Mouse (Mus musculus) frontal cortex, adult 2 months (tissue): Measurements from ENCODE around the gene Kctd21. TPM values are rescaled to one million over a fixed set of nuclear protein-coding genes. Genes with fewer than 3 reads are reported as not detected.

ENCODE experiments used
- DNase-seq, 2 experiments: peaks; one replicate each; pipeline ENCODE4 v3.0.0; 2022; ENCODE audit warnings: low spot score in 1 of 2; ENCODE audit errors: extremely low spot score in 1 of 2
- polyA plus RNA-seq: library from polyadenylated mRNA; depleted of rRNA; stranded (reverse); fragments of >200 nt; gene quantifications from 2 replicates; pipeline ENCODE4 v1.2.3, GENCODE M21; 2012; rRNA removed

Gene Kctd21
- polyA plus RNA-seq, 1 experiment = 13.5 TPM

DNA sequence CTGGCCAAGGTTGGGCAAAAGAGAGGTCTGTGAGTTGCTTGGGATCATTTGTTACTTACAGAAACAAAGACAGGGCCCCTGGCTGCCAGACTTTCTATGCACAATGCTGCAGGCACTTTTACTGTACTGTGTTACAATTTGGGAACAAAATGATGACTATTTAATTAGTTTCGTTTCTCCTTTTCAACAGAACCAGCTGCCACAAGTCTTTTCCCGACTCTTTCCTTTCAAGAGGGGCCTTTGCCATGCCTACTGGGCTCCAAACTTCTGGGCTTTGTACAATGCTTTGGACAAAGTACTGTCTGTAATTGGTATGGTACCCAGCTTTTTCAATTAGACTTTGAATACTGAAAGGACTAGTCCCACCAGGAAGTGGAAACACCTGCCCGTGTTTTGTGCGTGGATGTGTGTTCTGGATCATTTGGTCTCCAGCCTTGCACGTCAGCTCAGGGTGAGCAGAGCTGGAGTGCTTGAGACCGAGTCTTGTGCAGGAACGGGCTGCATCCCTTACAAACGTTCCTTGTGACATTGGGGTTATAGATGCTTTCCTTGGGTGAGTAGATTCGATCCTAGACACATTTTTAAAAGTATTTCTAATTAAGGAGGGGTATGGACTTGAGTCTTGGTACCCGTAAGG is 51.5 kb downstream of the Kctd21 start:
- no peak for DNase-seq

DNA sequence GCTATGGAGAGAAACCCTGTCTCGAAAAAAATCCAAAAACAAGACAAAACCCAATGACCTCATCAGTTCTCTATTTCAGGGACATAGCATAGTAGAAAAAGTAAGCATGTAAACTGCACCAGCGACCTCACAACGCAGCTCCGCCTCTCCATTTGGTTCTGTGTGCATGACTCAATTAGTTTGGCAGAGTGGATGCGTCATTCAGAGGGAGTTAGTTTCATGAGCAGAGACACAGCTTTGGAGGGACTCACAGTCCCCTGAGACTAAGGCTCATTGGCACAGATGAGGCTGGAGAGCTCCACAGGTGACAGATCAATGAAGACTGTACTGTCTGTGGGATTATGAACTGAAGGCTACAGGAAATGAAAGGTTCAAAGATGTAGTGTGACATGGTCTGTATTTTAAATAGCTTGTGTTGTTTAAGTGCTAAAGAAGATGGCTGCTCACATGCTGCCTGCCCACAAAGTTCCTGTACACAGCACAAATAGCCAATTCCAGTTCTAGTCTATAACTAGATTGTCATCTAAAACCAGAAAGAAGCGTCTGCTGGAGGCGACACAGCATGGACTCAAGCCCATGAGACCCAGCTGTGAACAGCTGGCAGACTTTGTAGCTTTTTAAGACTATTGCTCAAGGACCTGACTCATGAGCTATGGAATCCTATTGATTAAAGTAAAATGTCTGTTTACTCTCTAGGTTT is 54.1 kb downstream of the Kctd21 start:
- peak in 1 of 2 experiments; percentile 50 for DNase-seq

DNA sequence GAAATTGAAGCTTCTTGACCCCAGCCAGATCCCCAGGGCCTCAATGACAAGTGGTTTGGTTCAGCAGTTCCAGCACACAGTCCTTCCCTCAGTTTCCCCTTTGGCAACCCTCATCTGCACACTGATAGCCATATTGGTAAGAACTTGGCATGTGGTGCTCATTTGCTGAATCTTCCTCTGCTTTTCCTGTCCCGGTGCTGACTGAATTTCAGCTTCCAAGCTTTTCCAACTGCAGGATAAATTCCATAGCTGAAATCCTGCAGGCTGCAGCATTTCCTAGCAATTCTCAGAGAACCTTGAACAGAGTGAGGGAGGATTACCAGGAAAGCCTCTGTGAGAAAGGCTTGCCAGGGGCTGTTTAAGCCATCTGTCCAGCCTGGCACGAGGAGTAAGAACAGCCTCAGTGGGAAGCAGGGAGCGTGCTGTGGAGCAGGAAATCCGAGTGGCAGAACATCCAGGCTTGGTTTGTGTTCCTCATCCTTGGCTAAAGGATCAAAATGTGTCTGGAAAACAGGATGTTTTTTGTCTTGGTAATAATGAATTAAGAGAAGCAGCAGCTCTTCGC is 54.8 kb downstream of the Kctd21 start:
- DNase-seq = peak; percentile 69 to 87

- DNase-seq = no peak
Observed at GRCm38 (mm10) chr7:97387561-97388147, 55.5 kb downstream of the Kctd21 start.

GRCm38 (mm10) chr7:97388541-97388940 is 56.4 kb downstream of the Kctd21 start:
- no peak for DNase-seq

DNA sequence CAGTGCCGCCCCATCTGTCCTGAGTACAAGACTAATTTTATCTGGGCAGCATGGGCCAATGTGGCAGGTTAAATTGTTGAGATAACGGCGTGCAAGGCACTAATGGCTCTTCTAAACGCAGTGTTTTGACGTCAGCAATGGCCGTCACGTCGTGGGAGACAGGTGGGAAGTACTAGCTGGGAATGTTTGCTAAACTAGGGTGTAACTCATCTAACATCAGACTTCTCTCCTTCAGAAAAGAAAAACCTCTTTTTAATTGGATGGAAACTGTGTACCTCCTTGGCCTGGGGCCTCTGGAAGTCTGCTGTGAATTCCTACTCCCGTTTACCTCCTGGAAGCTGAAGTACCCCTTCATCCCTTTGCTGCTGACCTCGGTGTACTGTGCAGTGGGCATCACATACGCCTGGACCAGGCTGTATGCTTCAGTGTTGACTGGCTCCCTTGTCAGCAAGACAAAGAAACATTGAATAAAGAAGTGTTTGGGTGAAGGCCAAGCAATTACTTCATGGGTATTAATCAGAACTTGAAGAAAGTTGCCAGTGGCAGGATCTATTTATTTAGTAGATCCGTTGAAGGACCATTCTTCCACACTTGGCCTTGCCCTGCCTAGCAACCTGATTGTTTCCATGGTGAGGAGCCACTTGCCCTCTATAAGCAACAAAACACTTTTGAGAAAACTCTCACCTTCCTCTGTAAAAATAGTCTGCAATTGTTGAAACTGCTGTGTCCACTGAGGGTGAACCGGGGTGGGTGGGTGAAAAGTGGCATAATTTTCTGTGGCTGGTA is 59.4 kb downstream of the Kctd21 start:
- DNase-seq = peak in 1 of 2 experiments; percentile 53

DNA sequence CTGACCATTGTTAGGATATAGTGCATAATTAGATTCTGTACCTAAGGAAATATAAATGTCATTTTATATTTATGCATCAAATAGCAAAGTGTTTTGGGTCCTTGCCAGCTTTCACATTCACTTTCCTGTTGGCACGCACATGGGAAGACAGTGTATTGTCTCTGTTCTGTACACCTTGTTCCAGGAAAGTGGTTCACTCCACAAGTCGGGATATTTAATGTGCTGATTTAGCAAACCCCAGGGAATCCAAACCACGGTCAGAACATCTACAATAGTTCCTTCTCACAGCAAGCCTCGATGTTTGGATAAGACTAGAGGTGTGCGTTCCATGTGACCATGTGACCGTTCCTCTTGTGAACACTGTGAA is 59.9 kb downstream of the Kctd21 start:
- no peak for DNase-seq

- DNase-seq = no peak
Observed at GRCm38 (mm10) chr7:97394375-97394774, 62.2 kb downstream of the Kctd21 start.

DNA sequence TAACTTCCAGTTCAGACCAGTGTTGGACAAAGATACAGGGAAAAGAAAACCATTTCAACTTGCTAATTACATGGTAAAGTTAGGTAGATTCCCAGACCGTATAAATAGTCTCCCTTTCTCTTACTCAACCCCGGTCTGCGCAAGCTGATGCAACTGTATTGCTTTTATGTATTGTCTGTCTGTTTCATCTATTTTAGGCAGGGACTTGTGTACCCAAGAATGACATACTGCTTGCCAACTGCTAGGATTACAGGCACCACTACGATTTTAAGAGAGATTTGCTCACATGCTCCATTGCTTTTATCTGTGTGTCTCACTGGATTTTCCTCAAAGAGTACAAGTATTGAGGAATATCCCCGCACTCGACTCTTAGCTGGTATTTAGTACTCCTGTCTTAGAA is 66.8 kb downstream of the Kctd21 start:
- no peak for DNase-seq

Other genes starting within 250 kb of the Kctd21 start
- gene Usp35, start 307 bp upstream of the Kctd21 start, polyA plus RNA-seq = 17.1 and 18.8 TPM in 2 replicates
- gene Alg8, start 39.3 kb downstream of the Kctd21 start, polyA plus RNA-seq = 10.9 and 12.8 TPM in 2 replicates
- gene Ndufc2, start 67.7 kb downstream of the Kctd21 start, polyA plus RNA-seq = 247 and 298 TPM in 2 replicates
- 34.7 and 44.7 TPM in 2 replicates for gene Thrsp, start 85.4 kb downstream of the Kctd21 start, polyA plus RNA-seq
- gene Kctd14, start 119.0 kb downstream of the Kctd21 start, polyA plus RNA-seq = 6.2 and 6.4 TPM in 2 replicates
- gene Ints4, start 148.6 kb downstream of the Kctd21 start, polyA plus RNA-seq = 50.7 and 67.3 TPM in 2 replicates
- 56.3 and 59.9 TPM in 2 replicates for gene Aamdc, start 247.2 kb downstream of the Kctd21 start, polyA plus RNA-seq
- 16.5 and 18.0 TPM in 2 replicates for gene Rsf1, start 247.6 kb downstream of the Kctd21 start, polyA plus RNA-seq